Mouse (Mus musculus): ENCODE measurements around the gene Hexdc. TPM values are rescaled to one million over a fixed set of nuclear protein-coding genes. Genes with fewer than 3 reads are reported as not detected.
A peak's percentile ranks its signal among the peaks of the same experiment; 100 is the strongest.

Gene Hexdc
- 54.1 and 61.0 TPM in 2 replicates for polyA plus RNA-seq (2012; rRNA removed)

DNA sequence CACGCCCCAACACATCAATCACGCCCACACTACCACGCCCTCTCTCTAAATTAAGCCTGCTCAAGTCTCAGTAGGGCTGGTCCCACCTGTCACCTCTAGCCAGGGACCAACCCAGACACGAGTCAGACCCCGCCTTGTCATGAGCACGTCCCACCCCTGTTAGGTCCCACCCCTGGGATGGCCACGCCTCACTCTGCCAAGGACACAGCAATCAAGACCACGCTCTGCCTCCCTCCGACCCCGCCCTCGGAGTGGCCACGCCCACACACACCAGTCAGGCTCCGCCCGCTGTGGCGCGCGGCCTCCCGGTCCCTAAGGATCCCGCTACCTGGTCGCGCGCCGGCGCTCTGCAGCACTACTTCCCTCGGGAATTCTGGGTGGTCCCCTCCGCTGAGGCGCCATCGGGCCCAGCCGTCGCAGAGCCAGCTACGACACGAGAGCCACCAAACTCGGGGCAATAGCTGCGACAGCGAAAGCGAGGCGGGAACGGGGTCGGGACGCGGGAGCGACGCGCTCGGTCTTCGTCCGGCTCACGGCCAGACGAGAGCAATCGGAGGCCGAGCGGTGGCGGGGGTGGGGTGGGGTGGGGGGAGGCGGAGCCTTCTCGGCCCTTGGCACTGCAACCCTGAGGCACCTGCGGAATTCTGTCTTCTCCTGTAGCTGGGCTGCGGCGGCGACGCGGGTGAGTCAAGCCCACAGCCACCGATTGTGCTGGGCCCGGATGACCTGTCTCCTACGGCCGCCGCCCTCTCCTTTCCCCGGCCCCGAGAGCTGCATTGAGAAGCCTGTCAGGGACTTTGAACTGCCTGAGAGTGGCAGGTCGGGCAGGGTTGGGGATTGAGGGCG is at the start of gene Hexdc, which contains the start of gene Ogfod3:
TSS of gene Hexdc (plus strand) at position 273 of the 846 bp plus-strand sequence.
TSS of gene Ogfod3 (minus strand) at position 551 of the 846 bp plus-strand sequence.
- WGBS: under 1% methylated on average over 70 of the region's 70 CpGs
- DNase-seq: peak; percentile 95 to 96
- Histone ChIP-seq H3K4me3 (replicated peaks; ENCODE audit: insufficient read depth, low read depth, low read length) (peak within 1 kb of the TSS; percentile 70), H3K27me3 (ENCODE audit: control insufficient read depth, insufficient read depth, low read length) (no peaks in the 10 kb centered on the region), H3K27ac (ENCODE audit: insufficient read depth, low read length) (peak within 1 kb of the TSS; percentile 22; the same call in 1 of the 2 replicates), H3K4me1 (ENCODE audit: control insufficient read depth, insufficient read depth, low read length) (peaks cover 3% of the 10 kb centered on the region)
- no peak for TF ChIP-seq CTCF (IDR thresholded peaks at IDR 0.05; ENCODE audit: borderline replicate concordance, insufficient read depth, low read depth, low read length)
- peak; percentile 86 for TF ChIP-seq POLR2A (IDR thresholded peaks at IDR 0.05; ENCODE audit: borderline replicate concordance, insufficient read depth, low read length)

DNA sequence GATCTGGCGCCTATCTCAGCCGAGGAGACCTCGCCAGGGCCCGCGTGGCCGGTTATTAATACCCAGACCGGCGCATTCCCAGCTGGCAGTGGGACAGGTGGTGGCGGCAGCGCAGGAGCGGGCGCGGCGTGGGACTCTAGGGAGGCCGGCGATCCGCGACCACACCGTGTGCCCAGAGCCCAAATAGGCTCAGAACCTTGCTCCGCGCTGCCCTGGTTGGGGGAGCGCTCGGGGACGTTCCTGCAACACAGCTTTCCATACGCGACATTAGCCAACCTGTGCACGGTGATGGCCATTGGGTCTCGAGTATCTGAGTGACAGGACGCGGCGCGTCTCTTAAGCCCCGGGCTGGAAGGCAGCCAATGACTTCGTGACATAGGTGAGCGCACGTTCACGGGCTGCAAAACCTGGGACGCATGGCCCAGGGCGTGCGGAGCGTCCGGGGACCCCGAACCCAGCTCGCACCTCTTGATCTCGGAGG is 47.8 kb upstream of the Hexdc start:
- Histone ChIP-seq H3K4me3 (replicated peaks; ENCODE audit: insufficient read depth, low read depth, low read length) (peak overlapping the region; percentile 55), H3K27ac (ENCODE audit: insufficient read depth, low read length) (no peak overlapping the region), H3K27me3 (ENCODE audit: control insufficient read depth, insufficient read depth, low read length) (no peaks in the 10 kb centered on the region), H3K4me1 (ENCODE audit: control insufficient read depth, insufficient read depth, low read length) (peaks cover 10% of the 10 kb centered on the region)
- 2% methylated on average over 45 of the region's 45 CpGs for WGBS
- DNase-seq: peak; percentile 70 to 72
- no peak for TF ChIP-seq CTCF (IDR thresholded peaks at IDR 0.05; ENCODE audit: borderline replicate concordance, insufficient read depth, low read depth, low read length)

DNA sequence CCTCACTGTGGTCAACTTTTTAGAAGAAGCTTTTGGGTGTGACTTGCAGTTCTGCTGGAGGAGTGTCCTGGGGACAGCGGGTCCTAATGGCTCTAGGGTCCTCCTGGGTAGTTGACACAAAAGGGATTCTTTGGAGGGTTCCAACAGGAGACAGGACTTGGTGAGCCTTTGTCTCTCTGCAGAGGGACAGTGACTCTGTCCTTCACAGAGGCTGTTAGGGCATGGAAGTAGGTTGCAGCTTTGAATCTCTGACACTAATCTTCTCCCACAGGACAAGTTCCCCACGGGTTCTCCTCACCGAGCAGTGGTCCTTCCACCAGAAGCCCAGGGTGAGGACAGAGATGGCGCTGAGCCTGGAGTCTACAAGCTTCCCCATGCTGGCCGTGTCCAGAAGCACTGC is 44.3 kb upstream of the Hexdc start, which contains the start of gene Uts2r:
TSS of gene Uts2r (plus strand) at position 301 of the 400 bp plus-strand sequence.
- peaks cover 10% of the 10 kb centered on the region for H3K4me1 ChIP-seq (ENCODE audit: control insufficient read depth, insufficient read depth, low read length)
- TF ChIP-seq CTCF (IDR thresholded peaks at IDR 0.05; ENCODE audit: borderline replicate concordance, insufficient read depth, low read depth, low read length): no peak
- no peak for TF ChIP-seq POLR2A (IDR thresholded peaks at IDR 0.05; ENCODE audit: borderline replicate concordance, insufficient read depth, low read length)

DNA sequence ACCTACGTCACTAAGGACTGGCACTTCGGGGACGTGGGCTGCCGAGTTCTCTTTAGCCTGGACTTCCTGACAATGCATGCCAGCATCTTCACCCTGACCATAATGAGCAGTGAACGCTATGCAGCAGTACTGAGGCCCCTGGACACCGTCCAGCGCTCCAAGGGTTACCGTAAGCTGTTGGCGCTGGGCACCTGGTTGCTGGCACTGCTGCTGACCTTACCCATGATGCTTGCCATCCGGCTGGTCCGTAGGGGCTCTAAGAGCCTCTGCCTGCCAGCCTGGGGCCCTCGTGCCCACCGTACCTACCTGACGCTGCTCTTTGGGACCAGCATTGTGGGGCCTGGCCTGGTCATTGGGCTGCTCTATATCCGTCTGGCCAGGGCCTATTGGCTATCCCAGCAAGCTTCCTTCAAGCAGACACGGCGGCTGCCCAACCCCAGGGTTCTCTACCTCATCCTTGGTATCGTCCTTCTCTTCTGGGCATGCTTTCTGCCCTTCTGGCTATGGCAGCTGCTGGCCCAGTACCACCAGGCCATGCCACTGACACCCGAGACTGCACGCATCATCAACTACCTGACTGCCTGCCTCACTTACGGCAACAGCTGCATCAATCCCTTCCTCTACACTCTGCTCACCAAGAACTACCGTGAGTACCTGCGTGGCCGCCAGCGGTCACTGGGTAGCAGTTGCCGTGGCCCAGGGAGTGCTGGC is 43.4 kb upstream of the Hexdc start:
- no peak for TF ChIP-seq POLR2A (IDR thresholded peaks at IDR 0.05; ENCODE audit: borderline replicate concordance, insufficient read depth, low read length)
- no peak for TF ChIP-seq CTCF (IDR thresholded peaks at IDR 0.05; ENCODE audit: borderline replicate concordance, insufficient read depth, low read depth, low read length)
- peaks cover 10% of the 10 kb centered on the region for H3K4me1 ChIP-seq (ENCODE audit: control insufficient read depth, insufficient read depth, low read length)
- peak in 1 of 2 experiments; percentile 25 for DNase-seq
- WGBS: 46% methylated on average over 26 of the region's 26 CpGs
- H3K4me3 ChIP-seq (replicated peaks; ENCODE audit: insufficient read depth, low read depth, low read length): no peak overlapping the region
- no peaks in the 10 kb centered on the region for H3K27me3 ChIP-seq (ENCODE audit: control insufficient read depth, insufficient read depth, low read length)
- H3K27ac ChIP-seq (ENCODE audit: insufficient read depth, low read length): no peak overlapping the region

More for the DNA sequence above, 44.3 kb upstream of the Hexdc start, which contains the start of gene Uts2r:
- Histone ChIP-seq H3K27ac (ENCODE audit: insufficient read depth, low read length) (no peak within 1 kb of the TSS), H3K27me3 (ENCODE audit: control insufficient read depth, insufficient read depth, low read length) (no peaks in the 10 kb centered on the region), H3K4me3 (replicated peaks; ENCODE audit: insufficient read depth, low read depth, low read length) (no peak within 1 kb of the TSS)
- DNase-seq: no peak
- 96% methylated on average over 5 of the region's 5 CpGs for WGBS

DNA sequence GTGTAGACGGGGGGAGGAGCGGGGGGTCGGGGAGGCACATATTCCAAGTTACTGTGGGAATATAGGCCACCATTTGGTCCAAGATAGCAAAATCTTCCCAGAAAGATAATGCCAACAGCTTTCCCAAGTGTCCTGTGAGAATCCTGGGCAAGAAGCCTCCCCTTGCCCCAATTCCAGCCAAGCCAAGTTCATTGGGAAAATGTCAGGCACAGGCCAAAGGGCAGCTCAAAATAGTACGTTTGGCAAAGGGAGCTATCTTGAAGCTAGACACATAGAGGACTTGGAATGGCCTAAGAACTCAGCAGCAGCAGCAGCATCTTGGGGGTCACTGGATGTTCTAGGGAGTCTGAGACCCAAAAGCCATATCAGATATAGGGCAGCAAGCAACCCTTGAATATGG is 40.5 kb upstream of the Hexdc start:
- no peak for TF ChIP-seq CTCF (IDR thresholded peaks at IDR 0.05; ENCODE audit: borderline replicate concordance, insufficient read depth, low read depth, low read length)
- TF ChIP-seq POLR2A (IDR thresholded peaks at IDR 0.05; ENCODE audit: borderline replicate concordance, insufficient read depth, low read length): no peak
- WGBS: 81% methylated on average over 4 of the region's 4 CpGs
- DNase-seq: no peak
- Histone ChIP-seq H3K27me3 (ENCODE audit: control insufficient read depth, insufficient read depth, low read length) (no peaks in the 10 kb centered on the region), H3K27ac (ENCODE audit: insufficient read depth, low read length) (no peak overlapping the region), H3K4me1 (ENCODE audit: control insufficient read depth, insufficient read depth, low read length) (peaks cover 10% of the 10 kb centered on the region), H3K4me3 (replicated peaks; ENCODE audit: insufficient read depth, low read depth, low read length) (no peak overlapping the region)

DNA sequence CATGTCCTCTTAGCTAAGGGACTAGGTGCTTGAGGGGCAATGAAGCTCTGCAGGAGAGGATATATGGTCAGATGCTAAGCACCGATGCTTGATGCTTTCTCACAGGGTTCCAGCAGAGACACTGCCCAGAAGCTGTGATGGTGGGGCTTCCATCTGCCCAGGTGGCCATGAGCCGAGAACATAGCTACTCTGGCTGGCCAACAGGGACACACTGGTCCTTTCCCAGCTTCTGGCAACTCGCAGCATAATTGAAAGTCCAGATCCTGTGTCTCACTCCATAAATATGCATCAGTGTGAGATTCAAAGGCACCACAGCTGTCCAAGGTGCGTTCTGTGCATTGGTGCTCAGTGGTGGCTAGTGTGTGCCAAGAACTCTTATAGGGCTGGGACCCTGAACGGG is 31.0 kb upstream of the Hexdc start:
- WGBS: 47% methylated on average over 5 of the region's 5 CpGs
- Histone ChIP-seq H3K4me3 (replicated peaks; ENCODE audit: insufficient read depth, low read depth, low read length) (no peak overlapping the region), H3K4me1 (ENCODE audit: control insufficient read depth, insufficient read depth, low read length) (peaks cover 5% of the 10 kb centered on the region; the same call in 1 of the 2 replicates), H3K27me3 (ENCODE audit: control insufficient read depth, insufficient read depth, low read length) (no peaks in the 10 kb centered on the region), H3K27ac (ENCODE audit: insufficient read depth, low read length) (no peak overlapping the region)
- TF ChIP-seq POLR2A (IDR thresholded peaks at IDR 0.05; ENCODE audit: borderline replicate concordance, insufficient read depth, low read length): no peak
- TF ChIP-seq CTCF (IDR thresholded peaks at IDR 0.05; ENCODE audit: borderline replicate concordance, insufficient read depth, low read depth, low read length): no peak
- no peak for DNase-seq

DNA sequence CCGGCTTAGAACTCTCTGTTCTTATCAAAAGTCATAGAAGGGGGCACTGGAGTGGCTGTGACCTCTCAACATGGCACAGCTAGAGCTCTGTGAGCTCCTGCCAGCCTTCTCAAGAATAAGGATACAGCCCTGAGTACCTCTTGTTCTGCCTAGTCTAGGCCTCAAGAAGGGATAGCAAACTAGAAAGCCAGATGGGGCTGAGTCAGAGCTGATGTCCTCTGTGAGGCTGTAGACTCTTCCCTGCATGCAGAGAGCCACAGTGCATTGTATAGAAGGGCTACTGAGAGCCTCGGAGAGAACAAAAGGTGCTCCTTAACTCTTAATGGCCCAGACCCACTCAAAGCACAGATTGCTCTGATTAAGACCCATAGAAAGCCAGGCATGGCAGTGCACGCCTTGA is 30.0 kb upstream of the Hexdc start:
- Histone ChIP-seq H3K27ac (ENCODE audit: insufficient read depth, low read length) (no peak overlapping the region), H3K4me1 (ENCODE audit: control insufficient read depth, insufficient read depth, low read length) (peaks cover 5% of the 10 kb centered on the region; the same call in 1 of the 2 replicates), H3K4me3 (replicated peaks; ENCODE audit: insufficient read depth, low read depth, low read length) (no peak overlapping the region), H3K27me3 (ENCODE audit: control insufficient read depth, insufficient read depth, low read length) (no peaks in the 10 kb centered on the region)
- DNase-seq: no peak
- TF ChIP-seq POLR2A (IDR thresholded peaks at IDR 0.05; ENCODE audit: borderline replicate concordance, insufficient read depth, low read length): no peak
- 58% methylated on average over 3 of the region's 3 CpGs for WGBS
